Mouse (Mus musculus) CD4-positive helper T cell, adult 2 months (primary cell): ENCODE data around the gene Snx18.

Source experiments
- DNase-seq: peaks from one replicate; pipeline ENCODE4 v3.0.0-alpha.2; 2012; ENCODE audit warnings: low read depth, missing footprints, low spot score

Snx18 gene

DNA sequence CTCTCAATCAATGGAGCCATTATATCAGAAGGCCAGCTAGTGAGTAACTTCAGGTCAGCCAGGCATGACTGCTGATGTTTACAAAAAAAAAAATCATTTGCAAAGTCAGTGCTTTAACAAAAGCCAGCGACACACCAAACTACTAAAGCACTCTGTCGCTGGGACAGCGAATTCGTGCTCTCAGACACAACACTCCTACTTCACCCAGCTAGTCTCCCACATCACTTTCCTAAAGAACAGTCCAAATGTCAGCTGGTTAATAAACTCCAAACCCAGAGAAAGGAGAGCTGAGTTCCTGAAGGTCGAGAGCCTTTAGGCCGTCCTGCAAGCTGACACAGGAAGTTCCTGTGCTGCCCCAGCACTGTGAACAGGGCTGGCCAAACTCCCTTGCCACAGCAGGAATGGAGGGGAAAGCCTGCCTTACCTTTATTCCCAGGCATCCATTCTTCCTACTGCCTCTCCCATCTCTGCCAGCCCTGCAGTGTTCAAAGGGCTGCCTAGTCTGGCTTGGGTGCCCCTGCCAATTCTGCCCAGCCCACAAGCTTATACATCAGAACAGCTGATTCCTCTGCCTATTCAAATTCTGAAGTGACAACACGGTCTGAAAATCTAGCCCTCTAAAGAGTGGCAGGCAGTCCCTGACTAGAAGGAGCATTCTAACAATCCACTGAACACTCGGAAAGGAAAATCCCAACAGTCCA lies 2.2 kb downstream of the Snx18 start:
- DNase-seq: peak; percentile 20

DNA sequence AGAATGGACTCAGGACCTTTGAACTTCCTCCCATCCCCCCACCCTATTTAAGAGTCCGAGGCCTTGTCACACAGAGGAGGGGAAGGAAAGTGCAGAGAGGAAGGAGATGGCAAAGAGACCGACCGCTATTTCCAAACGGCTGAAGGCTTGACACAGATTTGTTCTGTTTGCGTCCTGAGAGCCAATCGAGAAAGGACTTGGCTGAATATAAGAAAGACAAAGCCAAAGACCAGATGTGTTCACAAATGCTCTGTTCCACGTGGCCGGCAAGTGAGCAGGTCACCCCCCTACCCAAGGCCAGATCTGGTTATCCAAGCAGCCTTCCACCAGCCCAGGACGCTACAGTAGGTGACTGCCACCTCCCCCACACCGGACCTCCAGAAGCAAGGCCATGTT lies 2.8 kb downstream of the Snx18 start:
- no peak for DNase-seq

DNA sequence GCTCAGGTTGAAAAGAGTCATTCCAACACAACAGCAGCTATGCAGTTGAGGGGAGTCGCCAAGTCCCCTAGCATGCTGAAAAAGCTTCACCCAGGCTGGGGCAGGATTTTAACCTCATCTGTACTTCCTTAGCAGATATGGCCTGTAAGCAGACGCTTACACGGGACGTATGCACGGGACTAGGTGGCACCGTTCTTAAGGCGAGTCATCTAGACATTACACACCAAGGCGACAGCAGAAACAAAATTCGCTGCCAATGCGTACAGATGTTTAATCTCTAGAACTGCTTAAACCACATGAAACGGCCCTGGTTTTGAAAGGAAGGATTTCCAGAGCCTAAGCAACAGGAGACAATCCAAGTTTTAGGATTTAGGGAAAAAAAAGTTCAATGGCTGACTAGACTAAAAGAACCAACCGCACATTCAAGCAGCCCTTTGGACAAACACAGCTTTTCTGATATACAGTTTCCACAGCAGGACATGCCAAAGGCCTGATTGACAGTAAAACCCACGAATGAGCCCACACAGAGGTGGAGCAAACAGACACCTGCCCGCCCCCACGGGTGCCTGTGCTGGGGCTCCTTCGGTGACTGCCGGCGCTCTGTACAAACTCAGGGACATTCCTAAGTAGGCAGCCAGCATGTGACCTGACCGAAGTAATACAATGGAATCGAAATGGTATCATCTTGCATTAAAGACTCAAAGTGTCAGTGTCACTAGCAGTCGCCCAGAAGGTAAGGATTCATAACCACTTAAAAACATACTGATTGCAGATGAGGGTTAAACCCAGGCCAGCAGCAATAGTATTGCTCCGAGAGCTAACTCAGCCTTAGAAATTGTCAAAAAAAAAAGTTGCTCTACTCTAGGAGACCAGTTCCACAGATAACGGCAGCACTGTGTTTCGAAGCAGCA lies 3.5 kb downstream of the Snx18 start:
- DNase-seq: peak; percentile 93

DNA sequence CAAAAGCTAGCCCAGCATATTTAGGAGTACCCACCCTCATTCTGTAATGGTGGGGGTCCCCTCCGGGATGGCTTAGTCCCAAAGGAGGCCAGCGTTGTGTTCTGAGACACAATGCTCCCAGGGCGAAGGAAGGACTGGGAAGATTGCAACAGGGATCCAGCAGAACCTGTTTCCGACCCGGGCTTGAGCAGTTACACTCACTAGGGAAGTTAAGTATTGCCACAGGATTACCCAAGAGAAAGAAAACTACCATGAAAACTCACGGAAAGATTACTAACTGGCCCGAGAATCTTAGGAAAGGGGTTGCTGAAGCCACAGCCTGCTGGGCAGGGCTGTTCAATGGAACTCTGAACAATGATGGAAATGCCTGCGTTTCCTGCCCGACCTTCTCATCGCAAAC lies 4.5 kb downstream of the Snx18 start:
- no peak for DNase-seq

DNA sequence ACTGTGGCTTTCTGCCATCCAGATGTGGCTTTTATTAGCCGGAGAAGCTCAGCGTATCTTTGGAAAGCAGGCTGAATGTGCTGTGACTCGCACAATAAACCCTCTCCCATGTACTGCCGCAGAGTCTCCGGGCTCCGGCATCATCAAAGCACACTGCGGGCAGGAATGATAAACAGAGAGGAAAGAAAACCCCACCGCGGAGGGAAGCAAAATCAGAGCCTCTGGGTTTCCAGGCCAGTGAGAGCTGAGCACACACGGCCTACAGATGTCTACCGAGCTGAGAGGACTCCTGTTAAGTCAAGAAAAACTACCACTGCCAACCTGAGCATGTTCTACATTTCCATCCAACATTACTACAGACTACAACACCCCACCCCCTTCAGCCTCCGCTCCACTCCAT lies 5.0 kb downstream of the Snx18 start:
- no peak for DNase-seq

DNA sequence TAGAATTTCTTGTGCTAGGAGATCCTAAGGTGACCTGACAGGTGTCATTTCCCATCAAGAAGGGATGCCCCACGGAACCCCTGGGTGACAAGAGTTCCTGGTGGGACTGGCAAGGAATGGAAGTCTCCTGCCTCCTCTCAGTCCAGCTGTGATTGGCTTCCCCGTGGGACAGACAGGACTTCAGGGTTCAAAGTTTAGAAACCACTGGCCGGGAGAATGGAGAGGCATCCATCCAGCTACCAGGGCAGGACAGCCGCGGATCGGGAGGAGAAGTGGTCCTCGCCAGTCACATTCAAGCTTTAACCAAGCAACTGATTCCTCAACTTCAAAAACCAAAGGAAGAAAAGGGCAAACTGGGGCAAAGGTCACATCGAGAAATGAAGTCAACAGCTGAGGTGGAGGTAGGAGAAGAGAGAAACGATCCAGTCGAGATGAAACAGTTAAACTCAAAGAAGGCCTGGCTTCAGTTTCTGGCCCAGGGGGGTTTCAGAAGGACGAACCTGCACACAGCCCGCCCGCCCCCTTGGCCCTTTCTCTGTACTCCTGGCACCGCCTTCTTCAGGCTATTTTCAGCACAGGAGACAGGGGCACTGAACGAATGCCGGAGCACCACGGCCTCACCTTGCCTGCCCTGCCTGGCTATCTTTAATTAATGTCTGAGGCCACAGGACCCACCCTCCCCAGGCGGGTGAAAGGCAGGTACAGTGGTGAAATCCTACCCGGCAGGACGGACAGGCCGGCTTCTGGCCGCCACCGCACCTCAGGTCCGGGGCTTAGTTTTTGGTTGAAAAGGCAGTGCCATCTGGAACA lies 6.0 kb downstream of the Snx18 start:
- DNase-seq: no peak

DNA sequence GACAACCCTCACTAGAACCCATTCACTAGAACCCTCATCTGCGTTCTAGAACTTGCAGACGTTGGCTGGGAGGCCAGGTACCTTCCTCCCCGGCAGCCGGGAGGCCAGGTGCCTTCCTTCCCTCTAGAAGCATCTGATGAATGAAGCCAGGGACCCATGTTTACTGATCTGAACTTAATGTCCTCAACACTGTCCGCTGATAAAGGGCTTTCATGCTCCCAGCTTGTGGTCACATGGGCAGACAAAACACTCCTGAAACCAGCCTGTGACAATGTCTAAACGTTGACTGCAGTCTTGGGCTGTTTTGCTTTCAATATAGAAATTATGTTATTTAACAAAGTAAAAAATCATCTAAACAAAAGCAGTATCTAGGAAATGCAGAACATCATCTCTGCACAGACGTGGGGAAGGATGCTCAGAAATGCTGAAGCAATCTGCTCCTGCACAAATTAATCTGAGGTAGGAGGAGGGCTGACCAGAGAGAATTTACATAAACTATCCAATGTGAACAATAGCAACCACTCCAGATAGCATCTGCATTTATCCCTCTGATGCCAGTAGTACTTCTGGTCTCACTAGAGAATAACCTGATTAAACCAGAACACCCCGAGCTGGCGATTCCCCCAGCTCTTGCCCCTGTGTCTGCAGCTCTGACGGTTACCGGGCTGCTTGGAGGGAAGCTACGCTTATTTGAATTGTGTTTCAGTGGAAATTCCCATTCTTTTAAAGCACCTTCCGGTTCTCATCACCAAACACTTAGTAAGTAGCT lies 7.4 kb downstream of the Snx18 start:
- no peak for DNase-seq

DNA sequence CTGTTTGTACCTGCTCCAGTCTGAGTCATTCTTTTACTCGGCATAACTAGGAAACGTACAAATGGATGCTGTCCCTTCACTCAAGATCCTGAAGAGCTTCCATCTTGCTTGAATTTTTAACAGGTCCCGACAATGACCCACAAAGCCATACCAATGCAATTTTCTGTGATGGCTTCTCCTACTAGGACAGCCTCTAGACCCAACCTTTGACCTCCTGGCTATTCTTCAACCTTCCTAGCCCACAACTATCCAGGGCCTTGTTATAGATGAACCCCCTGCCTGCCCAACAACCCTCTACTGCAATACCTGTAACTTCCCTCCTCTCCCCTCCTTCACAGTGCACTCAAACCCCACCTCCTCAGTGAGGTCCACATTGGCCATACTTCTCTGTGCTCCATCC lies 8.9 kb downstream of the Snx18 start:
- DNase-seq: no peak

DNA sequence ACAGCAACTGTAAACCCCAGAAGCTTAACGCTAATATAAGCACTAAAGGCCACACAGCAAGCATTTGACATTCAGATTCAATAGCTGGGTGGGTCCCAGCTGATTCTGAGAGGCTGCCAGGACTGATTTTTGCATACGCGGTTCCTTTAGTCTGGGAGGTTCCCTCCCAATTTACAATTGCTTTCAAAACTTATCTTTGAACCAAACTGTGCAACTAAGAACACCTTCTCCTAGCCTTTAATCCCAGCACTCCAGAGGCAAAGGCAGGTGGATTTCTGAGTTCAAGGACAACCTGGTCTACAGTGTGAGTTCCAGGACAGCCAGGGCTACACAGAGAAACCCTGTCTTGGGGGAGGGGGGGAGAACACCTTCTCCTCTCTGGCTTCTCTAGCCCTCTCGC lies 10.5 kb downstream of the Snx18 start:
- DNase-seq: no peak

DNA sequence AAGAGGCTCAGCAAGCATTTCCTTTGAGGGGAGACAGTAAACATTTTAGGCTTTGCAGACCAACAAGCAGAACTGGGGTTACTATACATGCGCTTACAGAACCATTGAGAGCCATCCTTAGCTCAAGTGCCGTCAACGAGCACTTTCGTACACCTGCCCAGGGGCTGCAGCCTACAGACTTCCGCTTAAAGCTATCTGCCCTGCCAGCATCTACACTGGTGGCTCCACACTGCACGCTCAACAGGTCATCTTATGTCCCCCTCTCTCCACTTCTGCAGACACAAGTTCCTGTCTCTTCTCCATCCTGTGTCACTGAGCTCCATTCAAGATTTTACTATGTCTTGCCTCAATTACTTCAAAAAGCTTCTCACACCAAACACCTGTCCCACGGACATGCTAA lies 11.0 kb downstream of the Snx18 start:
- DNase-seq: no peak

DNA sequence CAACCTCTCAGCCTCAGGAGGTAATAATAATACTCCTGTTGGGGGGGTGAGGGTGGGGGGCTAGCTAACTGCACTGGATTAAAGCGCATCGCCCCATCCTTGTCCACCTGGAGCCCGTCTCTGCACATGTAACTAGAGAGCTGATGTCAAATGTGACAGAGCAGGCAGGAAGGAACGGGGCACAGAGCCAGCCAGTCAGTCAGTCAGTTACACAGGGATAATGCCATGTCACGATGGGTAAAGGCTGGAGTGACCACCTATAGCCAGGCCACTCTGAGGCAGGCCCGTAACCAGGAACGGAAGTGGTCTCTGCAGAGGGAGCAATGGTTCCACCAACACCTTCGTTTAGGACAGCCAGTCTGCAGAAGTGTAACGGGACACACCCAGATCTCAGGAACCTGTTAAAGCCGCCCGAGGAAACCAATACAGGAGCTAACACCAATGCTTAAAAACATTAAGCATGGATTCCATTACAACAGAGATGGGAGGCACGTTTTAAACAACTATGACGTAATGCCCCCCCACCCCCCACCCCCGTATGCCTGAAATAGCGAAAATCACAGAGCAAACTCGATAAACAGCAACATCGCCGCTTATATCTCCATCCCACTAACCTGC lies 11.5 kb downstream of the Snx18 start:
- no peak for DNase-seq

DNA sequence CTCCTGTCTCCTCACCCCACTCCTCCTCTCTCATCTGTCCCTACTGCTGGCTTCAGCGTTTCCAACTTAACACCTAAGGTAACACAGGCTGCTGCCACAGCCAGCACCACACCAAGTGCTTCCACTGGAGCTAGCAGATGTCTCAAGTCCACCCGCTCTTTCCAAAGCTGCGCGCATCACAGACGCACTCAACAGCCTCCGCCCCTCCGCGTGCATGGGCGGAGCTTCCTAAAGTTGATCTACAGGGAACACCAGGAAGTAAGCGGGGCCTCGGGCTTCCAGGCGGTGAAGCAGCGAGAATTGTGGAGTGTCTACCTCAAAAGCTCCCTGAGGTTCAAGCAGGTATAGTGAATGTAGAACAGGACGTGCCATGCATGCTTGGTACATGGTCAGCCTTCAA lies 12.2 kb downstream of the Snx18 start:
- no peak for DNase-seq

DNA sequence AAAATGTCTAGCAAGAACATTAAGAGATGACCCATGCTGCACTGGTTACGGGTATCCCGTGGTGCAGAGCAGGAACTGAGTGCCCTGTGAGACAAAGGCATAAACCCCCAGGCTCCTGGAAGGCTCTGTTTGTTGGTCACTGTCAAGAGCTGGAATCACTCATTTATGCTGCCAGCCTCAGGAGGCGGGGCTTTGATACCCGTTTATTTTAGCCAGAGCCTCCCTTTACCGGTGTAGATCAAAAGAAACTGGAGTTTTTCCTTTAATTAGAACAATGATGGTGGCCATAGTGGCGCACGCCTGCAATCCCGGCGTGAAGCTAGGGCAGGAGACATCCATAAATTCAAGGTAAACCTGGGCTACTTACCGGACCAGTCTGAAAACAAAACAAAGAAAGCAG lies 12.7 kb downstream of the Snx18 start:
- no peak for DNase-seq

DNA sequence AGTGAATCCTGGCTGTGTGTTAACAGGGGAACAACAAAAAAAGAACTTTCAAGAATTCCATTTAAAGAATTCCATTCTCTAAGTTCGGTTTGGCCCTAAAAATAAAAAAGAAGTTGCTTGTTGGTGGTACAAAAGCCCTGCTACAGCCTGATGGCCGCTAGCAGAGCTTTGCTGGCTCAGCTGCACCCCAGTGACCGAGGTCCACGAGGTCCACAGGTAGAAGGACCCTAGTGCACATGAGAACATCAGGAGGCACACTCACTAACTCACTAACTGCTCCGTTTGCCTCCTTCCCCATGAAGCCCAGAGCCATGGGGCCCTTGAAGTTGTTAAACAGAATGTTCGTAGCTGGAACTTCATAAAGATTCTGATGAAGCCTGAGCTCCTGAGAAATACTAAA lies 14.0 kb downstream of the Snx18 start:
- no peak for DNase-seq

DNA sequence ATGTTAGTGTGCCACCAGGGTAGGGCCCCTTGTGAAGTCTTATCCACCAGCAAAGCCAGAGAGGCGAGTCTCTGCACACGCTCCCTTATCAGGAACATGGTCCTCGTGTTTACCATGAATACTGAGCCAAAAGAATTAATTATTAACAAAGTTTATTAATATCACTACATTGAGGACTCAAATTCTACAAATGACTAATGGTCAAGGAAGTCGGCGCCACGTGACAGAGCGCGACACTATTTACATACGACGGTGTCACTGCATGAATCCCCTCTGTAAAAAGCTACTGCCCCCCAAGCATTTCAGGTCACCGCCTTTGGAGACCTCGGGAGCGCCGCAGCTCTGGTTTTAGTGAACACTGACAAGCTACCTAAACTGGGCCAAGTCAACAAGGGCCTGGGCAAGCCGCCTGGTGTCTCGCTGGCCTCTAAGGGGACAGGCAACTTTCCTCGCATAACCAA lies 15.5 kb downstream of the Snx18 start:
- no peak for DNase-seq

DNA sequence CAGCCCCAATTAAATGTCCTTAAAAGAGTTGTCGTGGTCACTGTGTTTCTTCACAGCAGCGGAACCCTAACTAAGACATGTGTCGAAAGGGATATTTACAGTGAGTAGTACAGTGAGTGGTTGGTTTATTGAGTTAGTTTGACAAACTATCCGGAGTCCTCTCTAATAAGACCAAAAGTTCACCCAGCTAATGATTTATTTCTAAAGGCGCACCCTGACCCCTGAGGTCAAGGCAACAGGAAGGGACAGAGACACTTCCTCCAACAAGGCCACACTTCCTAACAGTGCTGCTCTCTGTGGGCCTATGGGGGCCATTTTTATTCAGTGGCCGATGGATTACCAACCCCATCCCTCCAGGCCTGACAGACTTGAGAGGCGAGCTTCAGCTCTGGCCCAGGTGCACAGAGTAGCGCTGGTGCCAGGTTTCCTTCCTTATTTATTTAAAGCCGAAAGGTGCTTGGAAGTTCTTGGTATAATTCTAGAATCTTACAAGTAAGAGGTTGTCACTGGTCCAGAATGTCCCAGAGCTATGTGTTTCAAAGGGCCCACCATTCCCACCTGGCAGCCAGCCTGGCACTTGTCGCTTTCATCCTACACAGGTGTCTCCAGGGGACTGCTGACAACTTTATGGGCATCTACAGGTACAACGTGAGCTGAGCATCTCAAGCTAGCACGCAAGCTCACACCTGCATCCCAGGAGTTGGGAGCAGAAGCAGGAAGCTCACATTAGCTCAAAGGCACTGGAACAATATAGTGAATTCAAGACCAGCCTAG lies 16.3 kb downstream of the Snx18 start:
- no peak for DNase-seq

DNA sequence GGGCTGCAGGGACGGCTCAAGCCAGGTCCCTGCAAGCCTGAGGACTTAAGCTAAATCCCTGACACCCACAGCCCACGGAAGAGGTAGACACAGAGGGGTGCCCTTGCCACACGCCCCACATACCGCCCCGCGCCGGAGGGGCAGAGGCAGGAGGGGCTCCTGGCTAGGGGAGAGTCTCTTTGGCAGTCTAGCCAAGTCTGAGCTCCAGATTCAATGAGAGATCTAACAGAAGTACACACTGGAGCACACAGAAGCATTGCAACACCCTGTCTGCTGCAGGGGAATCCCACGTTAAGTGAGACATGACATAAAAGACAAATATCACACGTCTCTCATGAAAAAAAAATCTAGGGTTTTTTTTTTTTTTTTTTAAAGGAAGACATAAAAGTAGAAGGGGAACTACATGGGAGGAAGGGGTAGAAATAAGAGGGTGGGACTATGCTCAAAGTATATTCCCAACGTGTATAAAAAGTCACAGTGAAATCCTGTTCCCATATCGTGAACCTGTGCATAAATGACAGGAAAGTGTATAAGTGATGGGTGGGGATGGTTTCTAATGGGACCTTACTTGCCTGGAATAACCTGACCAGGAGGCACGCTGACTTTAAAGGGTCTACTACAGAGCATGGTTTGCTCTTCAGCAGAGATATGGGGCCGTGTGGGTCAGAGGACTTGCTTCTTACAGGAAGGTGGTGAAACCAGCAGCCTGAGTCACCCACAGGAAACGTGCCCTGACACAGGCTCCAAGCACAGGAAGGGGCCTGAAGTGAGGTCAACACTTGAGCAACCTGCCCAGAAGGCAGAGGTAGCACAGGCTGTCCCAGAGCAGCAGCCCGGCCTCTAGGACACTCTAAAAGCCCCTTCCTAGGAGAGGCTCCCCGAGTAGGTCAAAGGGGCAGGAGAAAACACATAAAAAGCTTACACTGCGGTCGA lies 17.6 kb downstream of the Snx18 start:
- peak; percentile 71 for DNase-seq

DNA sequence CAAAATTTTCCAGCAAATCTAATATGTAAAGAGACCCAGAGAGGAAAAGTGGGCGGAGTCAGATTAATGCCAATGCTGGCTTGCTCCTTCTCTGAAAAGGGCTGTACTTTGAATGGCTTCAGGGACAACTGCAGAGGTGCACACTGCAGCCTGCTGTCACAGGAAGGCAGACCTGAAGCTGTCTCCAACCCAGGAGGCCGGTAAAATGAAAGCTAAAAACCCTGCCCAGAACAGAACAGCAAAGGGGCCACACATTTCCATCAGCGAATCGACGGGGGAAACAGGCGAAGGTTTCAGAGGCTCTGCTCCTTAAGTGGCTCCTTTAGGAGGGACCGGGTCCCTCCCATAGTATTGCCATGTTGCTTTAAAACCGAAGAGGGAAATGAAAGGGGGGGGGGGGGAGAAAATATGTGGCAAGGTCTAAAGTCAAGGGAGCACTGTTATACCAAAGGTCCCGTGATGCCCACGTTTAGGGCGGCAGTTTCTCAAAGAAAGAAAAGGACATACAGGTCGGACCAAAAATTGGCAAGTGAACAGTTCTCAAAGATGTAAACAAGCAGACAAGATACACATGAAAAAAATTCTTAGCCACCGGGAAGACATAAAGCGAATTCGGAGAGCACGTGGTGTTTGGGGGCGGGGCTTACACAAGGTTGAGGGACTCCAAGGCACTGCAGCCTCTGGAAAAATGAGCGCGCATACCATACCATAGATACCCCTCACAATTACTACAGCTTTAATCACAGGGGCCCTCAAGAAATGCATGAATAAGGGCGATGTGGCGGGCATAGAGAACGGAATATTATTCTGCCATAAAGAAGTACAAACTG lies 18.4 kb downstream of the Snx18 start:
- no peak for DNase-seq
